Mouse (Mus musculus): ENCODE measurements around the gene Clic4. TPM values are rescaled to one million over a fixed set of nuclear protein-coding genes. Genes with fewer than 3 reads are reported as not detected.

The Clic4 gene
- polyA plus RNA-seq, 1 experiment: 250 TPM

DNA sequence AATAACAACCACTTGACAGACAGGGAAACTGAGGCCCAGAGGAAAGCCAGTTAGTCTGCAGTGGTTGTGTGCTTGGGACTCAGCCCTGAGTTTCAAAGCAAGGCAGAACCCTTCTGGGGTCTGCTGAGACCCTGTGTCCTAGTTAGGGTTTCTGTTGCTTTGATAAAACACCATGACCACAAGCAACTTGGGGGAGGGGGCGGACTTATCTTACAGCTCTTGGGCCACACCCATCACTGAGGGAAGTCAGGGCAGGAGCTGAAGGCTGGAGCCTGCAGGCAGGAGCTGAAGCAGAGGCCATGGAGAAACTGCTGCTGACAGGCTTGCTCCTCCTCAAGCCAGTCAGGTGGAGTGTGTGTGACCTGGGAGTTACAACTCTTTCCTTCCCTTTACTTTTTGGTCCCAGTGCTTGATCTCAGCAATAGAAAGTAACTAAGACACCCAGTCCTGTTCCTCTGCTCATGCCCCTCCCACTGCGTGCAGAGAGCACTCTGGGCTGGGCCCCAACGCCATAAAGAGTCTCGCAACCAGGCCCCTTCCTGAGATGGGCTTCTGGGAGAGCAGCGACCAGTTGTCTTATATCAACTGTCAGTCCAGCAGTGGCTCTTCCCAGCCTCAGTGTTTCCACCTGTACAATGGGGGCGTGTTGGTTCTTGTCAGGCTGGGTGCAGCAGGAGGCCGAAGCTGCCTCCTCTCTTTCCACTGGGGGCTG lies 104.6 kb downstream of the Clic4 start:
- Histone ChIP-seq H3K27me3 (ENCODE audit: control insufficient read depth, insufficient read depth, insufficient read length) (no peaks in the 10 kb centered on the region), H3K36me3 (ENCODE audit: control insufficient read depth, insufficient read depth) (peaks cover 17% of the 10 kb centered on the region), H3K4me3 (no peak overlapping the region), H3ac (ENCODE audit: control insufficient read depth, insufficient read length) (no peak overlapping the region), H3K79me2 (ENCODE audit: control insufficient read depth, insufficient read depth) (no peaks in the 10 kb centered on the region), H3K4me2 (ENCODE audit: low read depth) (no peak overlapping the region)
- TF ChIP-seq MYOD1 (IDR thresholded peaks at IDR 0.05; ENCODE audit: control insufficient read depth in 1 of 3, insufficient read length in 2 of 3, low read depth in 2 of 3): no peak
- TF ChIP-seq TCF12 (IDR thresholded peaks at IDR 0.05; ENCODE audit: insufficient read depth, poor library complexity, severe bottlenecking): no peak
- TF ChIP-seq CEBPB (IDR thresholded peaks at IDR 0.05; ENCODE audit: insufficient read depth, poor library complexity, severe bottlenecking): no peak
- no peak for TF ChIP-seq POLR2A (IDR thresholded peaks at IDR 0.05; ENCODE audit: insufficient read length, low read depth)
- TF ChIP-seq USF1 (IDR thresholded peaks at IDR 0.05; ENCODE audit: low read depth): no peak
- TF ChIP-seq MAX (IDR thresholded peaks at IDR 0.05; ENCODE audit: low read depth): no peak
- no peak for TF ChIP-seq TCF3 (IDR thresholded peaks at IDR 0.05; ENCODE audit: insufficient read length, low read depth)
- TF ChIP-seq POLR2AphosphoS2 (IDR thresholded peaks at IDR 0.05; ENCODE audit: insufficient read length, low read depth): no peak
- TF ChIP-seq SRF (IDR thresholded peaks at IDR 0.05; ENCODE audit: control insufficient read depth, insufficient read length, low read depth): no peak
- TF ChIP-seq E2F4 (IDR thresholded peaks at IDR 0.05; ENCODE audit: insufficient read depth): no peak

DNA sequence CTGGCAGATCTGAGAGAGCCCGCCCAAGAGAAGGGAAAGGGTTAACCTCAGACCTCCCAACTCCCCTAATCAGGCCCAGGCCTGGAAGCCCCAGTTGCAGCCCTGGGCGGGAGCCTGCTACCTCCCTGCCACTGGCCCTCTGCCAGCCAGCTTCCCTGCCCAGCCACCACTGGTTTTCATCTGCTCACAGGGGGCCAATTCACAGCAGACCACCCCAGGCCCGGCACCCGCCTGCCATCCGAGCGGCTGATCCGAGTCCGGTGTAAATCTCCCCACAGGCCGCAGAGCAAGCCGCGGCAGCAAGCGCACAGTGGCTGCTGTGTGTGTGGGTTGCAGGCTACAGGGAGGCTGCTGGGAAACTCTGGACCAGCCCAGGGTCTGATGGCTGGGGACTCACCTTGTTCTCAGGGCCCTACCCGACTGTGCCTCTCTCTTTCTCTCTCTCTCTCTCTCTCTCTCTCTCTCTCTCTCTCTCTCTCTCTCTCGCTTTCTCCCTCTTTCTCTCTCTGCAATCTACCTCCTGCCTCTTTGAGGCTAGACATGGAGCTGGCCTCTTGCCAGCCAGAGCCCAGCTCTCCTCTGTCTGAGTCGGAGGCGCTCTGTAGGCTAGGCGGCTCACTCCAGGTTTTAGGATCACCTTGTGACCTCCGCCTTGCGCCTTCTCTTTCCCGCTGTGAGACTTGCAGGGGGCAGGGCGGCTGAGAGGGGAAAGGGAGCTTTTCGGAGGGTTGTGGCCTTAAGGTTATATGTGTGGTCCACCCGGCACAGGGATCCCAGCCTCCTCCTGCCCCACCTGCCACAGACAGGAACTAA lies 106.0 kb downstream of the Clic4 start:
- Histone ChIP-seq H3K4me2 (ENCODE audit: low read depth) (no peak overlapping the region), H3ac (ENCODE audit: control insufficient read depth, insufficient read length) (no peak overlapping the region), H3K27me3 (ENCODE audit: control insufficient read depth, insufficient read depth, insufficient read length) (no peaks in the 10 kb centered on the region), H3K79me2 (ENCODE audit: control insufficient read depth, insufficient read depth) (no peaks in the 10 kb centered on the region), H3K36me3 (ENCODE audit: control insufficient read depth, insufficient read depth) (peaks cover 12% of the 10 kb centered on the region), H3K4me3 (no peak overlapping the region)
- TF ChIP-seq POLR2A (IDR thresholded peaks at IDR 0.05; ENCODE audit: insufficient read length, low read depth) (no peak), E2F4 (IDR thresholded peaks at IDR 0.05; ENCODE audit: insufficient read depth) (no peak), REST (IDR thresholded peaks at IDR 0.05; ENCODE audit: insufficient read depth, insufficient read length) (no peak), USF1 (IDR thresholded peaks at IDR 0.05; ENCODE audit: low read depth) (no peak), POLR2AphosphoS2 (IDR thresholded peaks at IDR 0.05; ENCODE audit: insufficient read length, low read depth) (no peak), MYOG (IDR thresholded peaks at IDR 0.05; ENCODE audit: control insufficient read depth in 1 of 3, insufficient read depth in 1 of 3, insufficient read length in 2 of 3, low read depth in 2 of 3) (no peak), TCF12 (IDR thresholded peaks at IDR 0.05; ENCODE audit: insufficient read depth, poor library complexity, severe bottlenecking) (no peak), MAX (IDR thresholded peaks at IDR 0.05; ENCODE audit: low read depth) (no peak), SRF (IDR thresholded peaks at IDR 0.05; ENCODE audit: control insufficient read depth, insufficient read length, low read depth) (no peak), MYOD1 (IDR thresholded peaks at IDR 0.05; ENCODE audit: control insufficient read depth in 1 of 3, insufficient read length in 2 of 3, low read depth in 2 of 3) (no peak)

DNA sequence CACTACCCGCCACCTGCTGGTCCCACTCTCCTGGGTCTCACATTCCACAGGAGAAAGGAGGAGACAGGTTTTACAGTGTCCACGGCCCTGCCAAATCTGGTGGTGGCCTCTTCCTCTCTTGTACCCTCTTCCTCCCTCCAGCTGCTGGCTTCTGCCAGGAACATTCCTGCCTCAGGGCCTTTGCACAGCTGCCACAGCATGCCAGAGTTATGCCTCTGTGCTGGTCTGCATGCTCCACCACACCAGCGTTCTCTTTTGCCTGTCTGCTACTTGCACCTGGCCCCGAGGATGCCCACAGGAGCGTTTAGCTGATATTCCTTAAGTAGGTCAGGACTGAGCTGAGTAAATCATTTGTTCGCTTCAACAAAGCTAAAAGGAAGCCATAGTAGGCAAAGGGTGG lies 106.9 kb downstream of the Clic4 start:
- peaks cover 12% of the 10 kb centered on the region for H3K36me3 ChIP-seq (ENCODE audit: control insufficient read depth, insufficient read depth)
- TF ChIP-seq MYOG (IDR thresholded peaks at IDR 0.05; ENCODE audit: control insufficient read depth in 1 of 3, insufficient read depth in 1 of 3, insufficient read length in 2 of 3, low read depth in 2 of 3) (no peak), TCF3 (IDR thresholded peaks at IDR 0.05; ENCODE audit: insufficient read length, low read depth) (no peak), REST (IDR thresholded peaks at IDR 0.05; ENCODE audit: insufficient read depth, insufficient read length) (no peak), POLR2AphosphoS2 (IDR thresholded peaks at IDR 0.05; ENCODE audit: insufficient read length, low read depth) (no peak), MAX (IDR thresholded peaks at IDR 0.05; ENCODE audit: low read depth) (no peak), CEBPB (IDR thresholded peaks at IDR 0.05; ENCODE audit: insufficient read depth, poor library complexity, severe bottlenecking) (no peak), E2F4 (IDR thresholded peaks at IDR 0.05; ENCODE audit: insufficient read depth) (no peak), MYOD1 (IDR thresholded peaks at IDR 0.05; ENCODE audit: control insufficient read depth in 1 of 3, insufficient read length in 2 of 3, low read depth in 2 of 3) (no peak), SRF (IDR thresholded peaks at IDR 0.05; ENCODE audit: control insufficient read depth, insufficient read length, low read depth) (no peak), TCF12 (IDR thresholded peaks at IDR 0.05; ENCODE audit: insufficient read depth, poor library complexity, severe bottlenecking) (no peak), USF1 (IDR thresholded peaks at IDR 0.05; ENCODE audit: low read depth) (no peak), POLR2A (IDR thresholded peaks at IDR 0.05; ENCODE audit: insufficient read length, low read depth) (no peak)
- no peak overlapping the region for H3K4me2 ChIP-seq (ENCODE audit: low read depth)
- H3K4me3 ChIP-seq: no peak overlapping the region
- no peak overlapping the region for H3ac ChIP-seq (ENCODE audit: control insufficient read depth, insufficient read length)
- peaks cover 2% of the 10 kb centered on the region for H3K79me2 ChIP-seq (ENCODE audit: control insufficient read depth, insufficient read depth)
- no peaks in the 10 kb centered on the region for H3K27me3 ChIP-seq (ENCODE audit: control insufficient read depth, insufficient read depth, insufficient read length)

Other genes starting within 250 kb of the Clic4 start
- 19.6 TPM for gene Runx3, start 152.2 kb downstream of the Clic4 start, polyA plus RNA-seq (2012; fragmentation: generic; extraction: Trizol)
- 41.3 TPM for gene Srrm1, start 80.5 kb upstream of the Clic4 start, polyA plus RNA-seq (2012; fragmentation: generic; extraction: Trizol)
- 0.04 TPM for gene Ncmap, start 125.4 kb upstream of the Clic4 start, polyA plus RNA-seq (2012; fragmentation: generic; extraction: Trizol)
- gene Rcan3, start 161.0 kb upstream of the Clic4 start, polyA plus RNA-seq (2012; fragmentation: generic; extraction: Trizol): 9.2 TPM
- not detected for gene Stpg1, start 222.0 kb upstream of the Clic4 start, polyA plus RNA-seq (2012; fragmentation: generic; extraction: Trizol)
- gene Nipal3, start 222.2 kb upstream of the Clic4 start, polyA plus RNA-seq (2012; fragmentation: generic; extraction: Trizol): 5.1 TPM

Measured in myocyte (in vitro differentiated cells).